Mouse (Mus musculus) cerebellum, postnatal 25 days (tissue): ENCODE measurements at regions not wholly inside any gene's neighbourhood (a gene's known extent, or its start where the extent isn't known, plus 50 kb on each side); places are given as distances from the start of the nearest gene placed in this dataset.

ENCODE experiments used
- DNase-seq, 2 experiments: peaks; one replicate each; pipeline ENCODE4 v3.0.0; 2021; ENCODE audit warnings: mixed read lengths in 2 of 2

DNA sequence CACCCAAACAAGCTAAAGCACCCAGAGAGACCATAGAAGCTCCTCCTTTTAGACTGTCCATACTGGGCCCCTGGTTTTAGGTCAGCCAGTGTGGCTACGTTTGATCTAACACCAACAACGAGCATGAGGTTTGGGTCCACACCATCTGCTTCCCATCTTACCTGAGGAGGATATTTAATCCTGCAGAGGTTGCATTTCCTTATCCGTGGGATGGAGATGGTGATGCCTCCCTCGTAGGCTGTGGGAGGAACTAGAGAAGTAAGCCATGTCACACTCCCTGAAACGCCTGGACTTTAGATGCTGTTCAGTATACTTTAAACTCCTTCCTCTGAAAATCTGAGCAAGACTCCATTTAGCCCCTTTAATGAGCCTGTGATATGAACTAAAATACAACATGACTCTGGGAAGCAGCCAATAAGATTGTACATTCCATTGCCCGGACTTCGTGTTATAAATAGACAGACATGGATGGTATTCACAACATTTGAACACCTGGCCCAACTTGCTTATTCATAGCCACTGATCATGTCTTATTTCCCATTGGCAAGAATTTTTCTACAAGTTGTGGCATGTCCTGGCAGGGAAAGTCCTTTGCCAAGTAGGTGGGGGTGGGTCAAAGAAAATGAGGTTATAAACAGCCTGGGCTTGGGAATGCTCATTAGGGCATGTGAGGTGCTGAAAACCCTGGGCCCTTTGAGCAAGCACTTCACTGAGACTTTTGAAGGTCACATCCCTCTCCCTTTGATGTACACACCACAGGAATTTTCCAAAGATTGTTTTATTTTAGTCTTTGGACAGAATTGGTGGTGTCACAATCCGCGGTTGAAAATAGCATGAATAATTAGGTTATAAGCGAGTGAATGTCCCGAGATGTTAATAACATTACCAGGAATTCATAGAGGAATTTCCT is 89.7 kb upstream of the Pgrmc2 start:
- DNase-seq: no peak

DNA sequence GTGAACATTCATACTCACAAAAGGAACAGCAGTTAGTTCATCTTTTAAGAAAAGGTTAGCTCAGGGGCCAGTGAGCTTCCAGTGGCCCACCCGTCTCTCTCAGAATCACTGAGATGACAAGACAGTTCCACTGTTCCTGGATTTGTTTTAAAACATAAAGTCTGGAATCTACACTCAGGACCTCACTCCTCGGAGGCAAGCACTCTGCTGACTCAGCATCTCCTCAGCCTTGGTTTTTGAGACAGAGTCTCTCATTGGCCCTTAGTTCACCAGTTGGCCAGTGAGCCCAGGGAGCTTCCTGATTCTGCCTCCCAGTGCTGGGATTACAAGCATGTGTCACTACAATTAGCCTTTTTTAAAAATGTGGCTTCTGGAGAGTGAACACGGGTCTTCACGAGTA is 88.9 kb upstream of the Pgrmc2 start:
- DNase-seq: no peak

DNA sequence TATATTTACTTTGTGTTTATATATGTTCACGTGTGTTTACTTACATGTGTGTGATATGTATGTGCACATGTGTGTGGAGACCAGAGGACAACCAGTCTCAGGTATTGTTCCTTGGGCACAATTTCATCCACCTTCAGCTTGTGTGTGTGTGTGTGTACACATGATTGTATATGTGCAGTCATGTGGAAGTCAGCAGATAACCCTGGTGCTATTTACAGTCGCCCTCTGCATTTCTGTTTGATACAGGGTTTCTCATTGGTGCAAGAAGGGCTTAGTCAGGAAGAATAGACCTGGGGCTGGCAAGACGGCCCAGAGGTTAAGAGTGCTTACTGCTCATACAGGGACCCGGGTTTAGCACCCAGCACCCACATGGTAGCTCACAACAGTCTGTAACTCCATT is 88.5 kb upstream of the Pgrmc2 start:
- DNase-seq: no peak

DNA sequence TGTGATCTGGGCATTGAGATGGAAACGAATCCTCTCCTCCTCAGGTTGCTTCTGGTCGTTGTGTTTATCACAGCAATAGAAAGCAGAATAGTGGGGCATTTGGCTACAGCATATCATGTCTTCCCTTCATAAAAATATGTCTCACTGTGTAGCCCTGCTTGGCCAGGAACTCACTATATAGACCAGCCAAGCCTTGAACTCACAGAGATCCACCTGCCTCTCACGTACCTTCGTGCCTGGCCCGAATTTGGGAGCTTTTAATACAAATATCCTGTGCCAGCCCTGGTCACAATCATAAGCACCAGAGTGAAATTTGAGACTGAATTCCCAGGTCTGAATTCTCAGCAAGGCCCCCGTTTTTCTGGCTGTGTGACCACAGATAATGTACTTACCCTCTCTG is 87.7 kb upstream of the Pgrmc2 start:
- no peak for DNase-seq

DNA sequence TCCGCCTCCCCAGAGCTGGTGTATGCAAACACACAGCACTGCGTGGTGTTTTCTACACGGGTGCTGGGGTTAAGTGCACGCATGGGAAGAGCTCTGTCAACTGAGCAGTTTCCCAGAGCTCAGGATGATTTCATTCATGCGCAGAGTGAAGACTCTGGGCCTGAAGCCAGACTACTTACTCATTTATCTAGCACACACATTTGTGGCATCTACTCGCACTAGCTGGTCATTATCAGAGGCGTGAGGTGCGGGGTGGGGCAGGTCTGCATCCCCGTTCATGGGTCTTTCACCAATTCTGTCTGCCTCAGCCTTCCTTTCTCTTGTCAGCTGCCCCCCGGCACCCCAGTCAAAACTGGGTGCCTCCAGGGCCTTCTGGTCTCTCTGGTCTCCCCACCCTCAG is 86.6 kb upstream of the Pgrmc2 start:
- no peak for DNase-seq

DNA sequence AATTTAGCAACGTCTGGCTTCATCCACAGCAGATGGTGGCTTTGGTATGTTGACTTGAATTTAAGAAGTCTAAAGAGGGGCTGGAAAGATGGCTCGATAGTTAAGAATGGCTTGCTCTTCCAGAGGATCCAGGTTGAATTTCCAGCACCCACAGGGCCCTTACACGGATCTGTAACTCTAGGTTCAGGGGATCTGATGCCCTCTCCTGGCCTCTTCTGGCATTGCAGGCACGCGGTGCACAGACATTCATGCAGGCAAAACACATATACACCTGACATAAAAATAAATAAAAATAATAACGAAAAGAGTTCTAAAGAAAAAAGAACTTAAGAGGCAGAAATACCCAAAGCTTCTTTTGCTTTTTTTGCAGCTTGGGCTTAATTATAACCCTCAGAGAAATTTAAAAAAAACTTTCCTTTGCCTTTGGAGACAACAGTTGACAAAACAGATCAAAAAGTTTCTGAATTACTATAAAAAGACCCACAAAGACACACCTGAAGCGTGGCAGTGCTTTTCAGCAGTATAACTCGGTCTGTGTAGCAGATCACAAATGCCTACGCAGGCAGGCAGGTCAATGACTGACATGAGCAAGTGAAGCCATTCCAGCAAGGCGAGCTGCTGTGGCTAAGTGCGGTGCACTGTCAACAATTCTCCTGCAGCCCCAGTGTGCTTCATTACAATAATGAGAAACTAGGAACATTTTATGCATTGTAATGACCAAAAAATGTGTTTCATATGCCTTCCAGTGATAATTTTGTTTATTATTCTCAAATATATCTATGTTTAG is 85.5 kb upstream of the Pgrmc2 start:
- no peak for DNase-seq

DNA sequence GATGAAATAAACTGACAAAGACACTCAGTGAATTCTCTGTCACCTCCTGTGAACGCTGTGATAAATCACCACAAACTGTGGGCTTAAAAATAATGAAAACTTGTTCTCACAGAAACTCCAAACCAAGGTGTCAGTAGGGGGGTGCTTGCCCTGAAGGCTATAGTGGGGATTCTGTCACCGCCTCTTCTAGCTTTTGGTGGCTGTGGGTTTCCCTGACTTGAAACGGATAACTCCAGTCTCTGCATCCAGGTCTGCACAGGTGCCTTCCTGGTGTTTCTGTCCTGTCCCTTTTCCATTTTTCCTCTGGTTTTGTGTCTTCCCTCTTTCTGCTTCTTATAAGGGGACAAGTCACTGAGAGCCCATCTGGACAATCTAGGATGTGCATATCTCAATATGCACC is 84.6 kb upstream of the Pgrmc2 start:
- DNase-seq: no peak

DNA sequence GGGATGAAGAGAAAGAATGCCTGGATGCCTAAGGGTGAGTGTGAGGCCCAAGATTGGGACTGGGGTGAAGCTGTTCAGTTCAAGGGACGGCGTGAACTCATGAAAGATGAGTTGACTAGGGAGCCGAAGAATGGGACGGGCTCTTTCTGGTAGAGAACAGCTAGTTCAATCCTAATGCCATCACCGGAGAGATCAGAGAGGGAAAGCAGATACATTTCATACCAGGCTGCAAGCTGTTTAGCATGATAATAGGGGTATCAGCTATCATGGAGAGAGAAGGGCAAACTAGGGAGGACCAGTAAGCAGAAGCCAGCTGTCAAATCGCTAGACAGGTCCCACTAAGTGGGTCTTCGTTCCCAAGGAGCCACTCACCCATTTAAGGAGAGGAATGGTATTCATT is 81.9 kb upstream of the Pgrmc2 start:
- DNase-seq: no peak

DNA sequence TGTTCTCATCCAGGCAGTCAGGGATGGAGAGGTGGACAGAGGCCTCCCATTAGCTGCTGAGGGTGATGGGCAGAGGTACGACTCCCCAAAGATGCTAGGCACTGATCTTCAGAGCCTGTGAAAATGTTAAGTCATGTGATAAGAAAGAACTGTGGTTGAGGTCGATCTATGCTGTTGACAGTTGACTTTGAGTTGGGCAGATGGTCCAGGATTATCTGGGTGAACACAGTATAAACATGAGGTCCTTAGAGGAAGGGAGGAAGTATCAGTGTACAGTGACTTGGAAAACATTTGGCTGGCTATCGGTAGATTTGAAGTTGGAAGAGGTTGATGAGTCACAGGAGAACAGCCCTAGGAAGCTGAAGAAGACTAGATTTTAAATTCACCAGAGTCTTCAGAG is 80.9 kb upstream of the Pgrmc2 start:
- no peak for DNase-seq

DNA sequence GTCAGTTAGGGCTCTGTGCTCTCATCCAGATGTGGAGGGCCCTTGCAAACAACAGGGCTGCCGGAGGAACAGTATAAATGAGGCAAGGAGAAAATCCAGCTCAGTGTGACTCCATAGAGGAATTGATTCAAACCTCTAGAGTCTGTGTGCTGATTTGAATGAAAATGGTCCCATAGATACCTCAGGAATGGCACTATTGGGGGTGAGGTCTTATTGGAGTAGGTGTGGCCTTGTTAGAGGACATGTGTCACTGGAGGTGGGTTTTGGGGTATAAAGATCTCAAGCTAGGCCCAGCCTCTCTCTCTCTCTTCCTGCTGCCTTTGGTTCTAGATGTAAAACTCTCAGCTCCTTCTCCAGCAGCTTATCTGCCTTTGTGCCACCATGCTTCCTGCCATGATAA is 79.7 kb upstream of the Pgrmc2 start:
- DNase-seq: no peak

DNA sequence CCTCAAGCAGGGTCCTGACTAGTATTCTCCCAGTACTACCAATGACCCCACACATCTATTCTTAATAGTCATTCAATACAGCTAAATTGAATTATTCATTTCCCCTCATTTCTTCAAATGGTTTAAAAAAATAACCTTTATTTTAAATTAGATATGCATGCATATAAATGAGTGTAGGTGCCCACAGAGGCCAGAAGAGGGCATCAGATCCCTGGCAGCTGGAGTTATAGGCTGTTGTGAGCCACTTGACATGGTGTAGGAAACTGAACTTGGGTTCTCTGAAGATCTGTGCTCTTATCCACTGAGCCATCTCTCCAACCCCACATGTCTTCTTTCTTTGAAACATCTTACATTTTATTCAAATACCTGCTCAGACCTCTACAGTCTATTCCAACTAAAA is 77.8 kb upstream of the Pgrmc2 start:
- no peak for DNase-seq

DNA sequence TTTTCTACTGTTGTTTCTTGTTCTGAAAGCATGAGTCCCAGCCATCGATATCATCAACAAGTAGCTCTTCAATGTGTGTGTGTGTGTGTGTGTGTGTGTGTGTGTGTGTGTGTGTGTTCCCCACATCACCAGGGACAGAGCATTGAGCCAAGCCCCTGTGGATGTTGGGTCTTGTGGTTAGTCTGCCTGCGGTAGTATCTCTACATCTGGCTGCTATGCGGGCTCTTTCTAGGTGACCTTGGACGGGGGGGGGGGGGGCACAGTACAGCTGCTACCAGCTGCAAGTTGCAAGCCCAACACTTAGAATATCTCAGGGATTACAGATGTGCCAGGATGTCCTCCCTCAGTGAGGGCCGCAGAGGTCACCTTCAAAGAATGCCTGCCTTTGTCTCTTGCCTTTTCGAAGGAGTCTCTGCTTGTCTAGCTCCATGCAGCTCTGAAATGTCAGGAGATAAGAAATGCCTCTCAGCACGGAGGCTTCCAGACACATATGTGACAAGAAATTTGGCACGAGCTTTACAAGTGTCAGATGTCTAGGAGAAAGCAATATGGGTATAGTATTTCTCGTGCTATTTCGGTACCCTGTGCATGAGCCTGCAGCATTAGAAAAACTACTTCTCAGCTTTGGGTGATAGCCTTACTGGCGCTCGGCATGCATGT is 75.6 kb upstream of the Pgrmc2 start:
- no peak for DNase-seq

DNA sequence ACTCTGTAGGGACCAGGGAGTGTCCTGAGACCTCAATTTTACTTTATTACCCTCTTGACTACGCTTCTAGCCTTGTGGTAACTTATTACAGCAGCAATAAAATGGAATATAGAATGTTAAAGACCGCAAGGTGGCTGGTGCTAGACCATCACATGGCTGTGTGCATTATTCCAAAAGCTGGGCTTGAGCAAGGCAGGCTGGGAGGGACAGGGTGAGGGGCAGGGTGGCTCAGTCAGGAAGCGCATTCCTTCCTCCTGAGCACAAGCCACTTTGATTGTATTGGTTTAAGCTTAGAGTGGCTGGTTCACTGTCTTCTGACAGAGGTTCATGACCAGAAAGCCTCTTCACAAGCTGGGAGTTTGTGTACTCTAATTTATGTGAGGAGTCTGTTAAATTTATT is 74.6 kb upstream of the Pgrmc2 start:
- no peak for DNase-seq

DNA sequence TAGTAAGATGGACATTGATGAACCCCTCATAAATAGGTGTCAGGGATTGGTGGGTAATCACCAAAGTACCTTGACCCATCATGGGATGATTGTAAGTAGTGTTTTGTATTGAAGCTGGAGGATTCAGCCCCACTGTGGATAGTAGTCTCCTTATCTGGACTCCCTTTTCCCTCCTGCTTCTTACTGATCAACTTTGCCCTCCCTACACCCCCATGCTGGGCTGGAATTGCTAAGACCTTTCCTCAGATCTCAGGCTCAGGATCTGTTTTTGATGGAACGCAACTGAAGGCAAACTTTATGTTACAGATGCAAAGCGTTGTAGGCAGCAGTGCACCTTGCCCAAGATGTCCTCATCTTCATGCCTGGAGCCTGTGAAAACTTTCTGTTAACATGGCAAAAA is 73.7 kb upstream of the Pgrmc2 start:
- no peak for DNase-seq

DNA sequence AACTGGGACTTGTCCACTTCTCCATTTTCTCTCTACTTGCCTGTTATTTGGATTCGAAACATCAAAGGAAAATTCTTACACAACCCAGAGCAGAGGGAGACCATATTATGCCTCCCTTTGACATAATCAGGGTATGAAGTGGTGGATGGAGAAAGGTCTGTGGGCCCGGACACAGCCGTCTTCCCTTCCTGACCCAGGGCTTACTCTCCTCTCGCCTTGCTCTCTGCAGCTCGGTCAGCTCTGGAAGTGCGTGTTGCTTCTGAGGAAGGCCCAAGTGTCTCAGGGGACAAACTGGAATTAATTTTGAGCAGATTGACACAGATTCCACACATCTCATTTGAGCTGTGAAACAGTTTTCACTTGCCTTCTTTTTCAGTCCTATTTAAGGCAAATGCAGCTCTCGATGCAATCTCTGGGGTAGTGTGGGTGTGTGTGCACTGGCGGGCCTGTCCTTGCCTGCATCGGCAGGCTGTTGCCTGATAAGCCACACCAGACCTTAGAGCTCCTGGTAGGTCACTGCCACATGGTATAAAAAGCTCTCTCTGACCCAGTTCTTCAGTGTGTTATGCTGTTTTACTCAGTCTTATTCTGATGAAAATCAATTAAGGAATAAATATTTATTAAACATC is 72.4 kb upstream of the Pgrmc2 start:
- no peak for DNase-seq

DNA sequence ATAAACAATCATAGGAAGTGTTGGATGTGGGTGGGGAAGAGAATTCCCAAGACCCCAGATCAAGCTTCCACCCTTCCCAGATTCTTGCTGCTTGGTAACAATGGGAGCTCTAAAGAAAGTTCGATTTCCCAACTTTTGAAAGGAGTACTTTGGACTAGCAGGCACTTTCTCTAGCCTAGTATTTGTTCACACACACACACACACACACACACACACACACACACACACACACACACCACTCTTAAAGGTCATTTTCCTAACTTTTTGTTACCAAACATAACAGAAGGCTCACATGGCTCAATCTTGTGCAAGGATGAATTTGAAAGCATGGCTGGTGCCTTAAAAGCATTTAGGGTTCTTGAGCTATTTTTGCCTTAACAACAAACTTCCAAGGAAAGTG is 71.6 kb upstream of the Pgrmc2 start:
- no peak for DNase-seq

DNA sequence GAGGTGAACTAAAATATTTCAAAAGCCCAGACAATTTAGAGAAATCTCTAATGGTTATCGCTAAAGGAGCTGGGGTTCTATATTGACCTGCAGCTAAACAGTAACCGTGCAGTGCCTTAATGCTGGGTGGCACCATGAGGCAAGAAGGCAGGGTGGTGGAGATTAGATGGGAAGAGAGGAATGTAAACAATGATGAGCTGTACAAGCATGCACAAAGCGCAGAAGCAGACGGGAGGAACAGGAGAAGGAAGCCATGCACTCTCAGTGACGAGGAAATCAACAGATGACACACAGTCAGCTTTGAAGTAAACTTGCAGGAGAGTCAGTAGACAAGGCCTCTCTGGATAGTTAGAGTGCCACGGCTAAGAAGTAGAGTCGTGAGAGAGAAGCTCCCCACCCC is 69.1 kb upstream of the Pgrmc2 start:
- DNase-seq: no peak

DNA sequence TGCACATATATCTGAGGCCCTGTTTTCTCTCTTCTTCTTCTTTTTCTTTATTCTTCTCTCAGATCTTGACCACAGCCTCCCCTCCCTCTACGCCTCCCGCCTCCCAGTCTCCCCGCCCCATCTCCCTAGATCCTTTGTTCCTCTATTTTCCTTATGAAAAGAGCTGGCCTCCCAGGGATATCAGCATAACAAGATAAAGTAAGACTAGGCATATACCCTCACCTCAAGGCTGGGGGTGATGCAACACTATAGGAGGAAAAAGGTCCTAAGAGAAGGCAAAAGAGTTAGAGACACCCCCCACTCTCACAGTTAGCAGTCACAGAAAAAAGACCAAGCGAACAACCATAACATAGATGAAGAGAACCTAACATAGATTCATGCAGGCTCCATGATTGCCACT is 57.5 kb upstream of the Pgrmc2 start:
- no peak for DNase-seq

DNA sequence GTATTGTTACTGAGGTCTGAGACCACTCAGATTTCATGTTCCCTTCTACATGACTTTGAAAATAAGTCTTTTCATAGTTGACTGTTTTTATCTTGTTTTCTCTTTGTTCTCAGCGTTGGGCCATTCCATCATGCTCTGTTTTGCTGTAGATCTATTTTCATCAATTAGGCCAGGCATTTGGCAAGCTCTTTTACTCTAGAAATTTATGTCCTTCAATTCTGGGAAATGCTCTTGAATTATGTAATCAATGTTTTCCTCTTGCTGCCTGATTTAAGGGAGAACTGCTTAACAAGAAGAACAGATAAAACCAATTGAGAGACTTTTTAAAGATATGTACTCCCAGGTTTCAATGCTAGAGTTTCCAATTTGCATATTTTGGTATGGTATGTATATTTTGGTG is 55.1 kb upstream of the Pgrmc2 start:
- DNase-seq: no peak

DNA sequence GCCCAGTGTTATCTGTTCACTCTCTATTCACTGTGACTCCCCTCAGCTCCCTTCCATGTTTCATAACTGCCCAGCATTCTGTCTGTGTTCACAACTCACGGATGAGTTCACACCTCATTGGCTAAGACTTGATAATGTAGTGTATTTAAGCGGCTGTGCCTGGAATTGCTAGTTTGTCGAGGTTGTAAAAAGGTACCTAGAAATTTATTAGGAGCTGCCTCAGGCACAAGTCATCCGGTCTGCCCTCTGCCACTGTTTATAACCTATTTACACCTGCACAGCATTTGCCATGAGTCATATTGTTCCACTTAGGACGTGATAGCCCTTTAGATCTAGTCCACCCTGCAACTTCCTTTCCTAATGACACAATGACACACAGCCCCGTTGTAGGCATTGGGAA is 50.0 kb upstream of the Pgrmc2 start:
- no peak for DNase-seq
